Mouse (Mus musculus) left cerebral cortex, adult 6 months (tissue): ENCODE measurements around the gene Fbxo30. TPM values are rescaled to one million over a fixed set of nuclear protein-coding genes. Genes with fewer than 3 reads are reported as not detected.

Experiments
- long read RNA-seq, 2 experiments: library from polyadenylated mRNA; unstranded; transcript quantifications; one replicate each; pipeline ENCODE4 v2.0.0; 2019 to 2020
- polyA plus RNA-seq: library from polyadenylated mRNA; unstranded; fragments of <200 nt; fragmentation: Nextera tagmentation; gene quantifications from 2 replicates; pipeline ENCODE4 v1.2.3, GENCODE M21; 2021

Gene Fbxo30
- polyA plus RNA-seq: 4.0 and 5.0 TPM in 2 replicates
- long read RNA-seq, experiment 1, full-length matches to known transcripts: 22 of 25 reads
- long read RNA-seq, experiment 1, partial matches to known transcripts: 2 of 25 reads
- long read RNA-seq, experiment 1, other reads (novel, unspliced or antisense): 1 of 25 reads
- long read RNA-seq, experiment 2: 0 reads

DNA sequence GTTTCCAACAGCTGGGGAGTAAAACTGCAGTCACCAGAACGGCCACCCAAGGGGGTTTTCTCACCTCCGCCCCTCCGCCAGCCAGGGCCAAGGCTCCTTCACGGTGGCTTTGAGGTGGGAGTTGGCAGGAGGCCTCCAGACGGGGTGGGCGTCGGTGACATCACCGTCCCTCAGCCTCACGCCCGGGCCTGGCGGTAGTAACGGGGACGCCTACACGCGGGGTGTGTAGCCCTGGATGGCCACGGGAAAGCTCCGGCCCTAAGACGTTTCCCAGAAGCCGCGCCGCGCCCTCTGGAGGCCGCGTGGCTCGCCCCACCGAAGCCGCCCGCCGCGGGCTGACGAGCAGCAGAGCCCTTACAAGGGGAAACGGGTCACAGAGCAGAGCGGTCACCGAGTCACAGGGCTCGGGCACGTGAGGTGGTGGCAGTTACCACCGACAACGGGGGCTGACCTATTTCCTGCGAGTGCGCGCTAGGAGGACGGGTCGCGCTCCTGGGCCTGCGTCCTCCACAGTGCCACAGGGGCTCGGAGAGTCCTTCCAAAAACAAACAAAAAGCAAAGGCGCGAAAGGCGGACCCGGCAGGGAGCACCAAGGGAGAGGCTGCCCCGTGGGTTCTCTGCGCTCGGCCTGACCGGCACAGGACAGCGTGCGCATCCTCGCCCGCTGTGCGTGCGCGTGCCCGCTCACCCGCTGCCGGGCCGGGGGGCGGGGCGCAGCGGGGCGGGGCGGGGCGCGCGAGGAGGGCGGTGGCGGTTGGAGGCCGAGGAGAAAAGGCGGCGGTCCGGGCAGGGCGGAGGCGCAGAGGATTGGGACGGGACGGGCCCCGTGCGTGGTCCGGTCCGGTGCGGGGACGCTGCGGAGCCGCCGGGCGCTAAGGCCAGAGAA lies at the start of gene Fbxo30:
Fbxo30 (plus strand) TSS at position 753 of the 886 bp plus-strand sequence.

DNA sequence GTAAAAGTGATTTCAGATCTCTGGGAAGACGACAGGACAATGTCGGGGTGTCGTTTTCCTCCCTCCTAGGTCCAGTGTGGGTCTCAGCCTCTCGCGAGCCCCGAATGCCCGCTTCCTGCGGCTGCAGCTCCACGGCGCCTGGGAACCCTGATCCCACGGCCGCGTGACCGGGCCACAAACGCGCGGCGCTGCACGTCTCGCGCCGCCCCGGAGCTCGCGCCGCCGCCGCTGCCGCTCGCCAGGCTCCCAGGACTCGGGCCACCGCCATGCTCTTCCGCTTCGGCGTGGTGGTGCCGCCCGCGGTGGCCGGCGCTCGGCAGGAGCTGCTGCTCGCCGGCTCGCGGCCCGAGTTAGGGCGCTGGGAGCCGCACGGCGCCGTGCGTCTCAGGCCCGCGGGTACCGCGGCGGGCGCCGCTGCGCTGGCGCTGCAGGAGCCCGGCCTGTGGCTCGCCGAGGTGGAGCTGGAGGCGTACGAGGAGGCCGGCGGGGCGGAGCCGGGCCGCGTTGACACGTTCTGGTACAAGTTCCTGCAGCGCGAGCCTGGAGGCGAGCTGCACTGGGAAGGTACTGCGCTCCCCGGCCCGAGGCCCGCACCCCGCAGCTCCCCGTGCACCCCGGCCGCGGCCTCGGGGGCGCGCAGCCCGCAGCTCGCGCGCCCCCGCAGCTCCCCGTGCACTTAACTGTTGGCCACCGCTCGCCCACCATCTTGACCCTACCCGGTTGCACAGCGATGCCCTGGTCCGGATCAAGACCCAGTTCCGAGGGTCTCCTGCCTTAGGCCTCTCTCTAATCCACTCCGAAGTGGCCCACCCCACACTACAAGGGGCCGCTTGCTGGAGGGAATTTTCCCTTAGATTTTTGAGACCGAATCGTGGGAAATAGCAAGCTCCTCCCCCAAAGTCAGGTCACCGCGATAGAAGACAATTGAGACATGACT lies 62.3 kb downstream of the Fbxo30 start, which contains the start of gene Epm2a:
Epm2a (plus strand) TSS at position 200 of the 937 bp plus-strand sequence.

Other genes starting within 250 kb of the Fbxo30 start
- gene Grm1, start 199.0 kb upstream of the Fbxo30 start, polyA plus RNA-seq: 10.4 and 11.4 TPM in 2 replicates
- 3.6 and 3.7 TPM in 2 replicates for gene Shprh, start 131.9 kb upstream of the Fbxo30 start, polyA plus RNA-seq
- 1.9 and 33.7 TPM in 2 replicates for gene Epm2a, start 62.1 kb downstream of the Fbxo30 start, polyA plus RNA-seq